Mouse (Mus musculus) heart, postnatal 0 days (tissue): ENCODE data around the gene Prr36.

Experiments used
- CTCF ChIP-seq: IDR thresholded peaks from 2 replicates; pipeline ENCODE4 v1.5.1; 2016; ENCODE audit warnings: antibody characterized with exemption, control low read depth, low read depth
- EP300 ChIP-seq: IDR thresholded peaks from 2 replicates; pipeline ENCODE4 v1.6.1; 2016; ENCODE audit warnings: antibody characterized with exemption, low read depth

DNA sequence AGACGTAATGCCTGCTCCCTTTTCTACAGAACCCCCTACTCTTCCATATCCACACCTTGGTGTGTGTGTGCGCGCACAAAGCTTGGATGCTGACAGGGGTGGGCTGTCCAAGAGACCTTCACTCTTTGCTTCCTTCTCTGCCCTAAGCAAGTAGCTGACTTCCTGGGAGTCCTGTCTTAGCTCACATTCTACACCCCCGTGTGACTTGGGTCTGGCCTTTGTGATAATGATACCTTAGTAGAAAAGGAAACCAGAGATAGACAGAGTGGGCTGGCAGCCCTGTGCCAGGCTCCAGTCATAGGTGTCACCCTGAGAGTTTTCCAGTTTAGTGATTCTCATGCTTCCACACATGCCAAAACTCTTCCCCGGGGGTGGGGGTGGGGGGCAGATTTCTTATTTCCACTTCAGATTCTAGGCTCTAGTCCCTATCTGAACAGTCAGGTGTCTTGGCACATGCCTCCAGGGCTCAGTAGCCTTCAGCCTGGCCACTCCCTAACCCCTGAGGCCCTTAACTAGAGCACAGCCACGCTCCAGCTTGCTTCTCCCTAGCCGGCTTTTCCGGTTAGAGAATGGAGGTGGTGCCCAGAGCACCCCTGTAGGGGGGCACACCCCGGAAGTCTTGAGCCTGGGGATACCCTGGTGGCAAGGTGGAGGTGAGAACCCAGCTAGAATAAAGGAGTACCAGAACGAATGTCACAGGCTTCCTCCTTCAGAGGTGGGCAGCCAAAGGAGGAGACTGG is 13.5 kb upstream of the Prr36 start:
- TF ChIP-seq CTCF = no peak
- no peak for TF ChIP-seq EP300
